Mouse (Mus musculus) T-cell, adult 2 months (primary cell): ENCODE data around the gene Rtp2.
"Not testable (repeated sequence)": the region's sequence is repeated elsewhere in the genome, so short reads cannot be mapped to it uniquely, and the experiment has no call there.

ENCODE experiments used
- DNase-seq: peaks from one replicate; pipeline ENCODE4 v3.0.0; 2022; ENCODE audit warnings: low spot score

Rtp2 gene

GRCm38 (mm10) chr16:23952101-23952727, 20.0 kb upstream of the Rtp2 start:
- no peak for DNase-seq

GRCm38 (mm10) chr16:23947654-23948053, 15.5 kb upstream of the Rtp2 start:
- DNase-seq = no peak

GRCm38 (mm10) chr16:23944801-23945200, 12.6 kb upstream of the Rtp2 start:
- DNase-seq = no peak

- no peak for DNase-seq
Measured at GRCm38 (mm10) chr16:23934397-23934796, 2.2 kb upstream of the Rtp2 start.

- no peak for DNase-seq
Measured at GRCm38 (mm10) chr16:23931275-23931674, 919 bp downstream of the Rtp2 start.

- DNase-seq = no peak
Measured at GRCm38 (mm10) chr16:23930426-23931073, 1.6 kb downstream of the Rtp2 start.

- DNase-seq = no peak
Measured at GRCm38 (mm10) chr16:23927301-23928114, 4.7 kb downstream of the Rtp2 start.

GRCm38 (mm10) chr16:23922906-23923305, 9.3 kb downstream of the Rtp2 start:
- no peak for DNase-seq

GRCm38 (mm10) chr16:23921697-23922096, 10.5 kb downstream of the Rtp2 start:
- no peak for DNase-seq

GRCm38 (mm10) chr16:23919418-23919817, 12.8 kb downstream of the Rtp2 start:
- DNase-seq = no peak

- DNase-seq = no peak
Measured at GRCm38 (mm10) chr16:23913401-23913800, 18.8 kb downstream of the Rtp2 start.

GRCm38 (mm10) chr16:23912741-23913140, 19.5 kb downstream of the Rtp2 start:
- no peak for DNase-seq

GRCm38 (mm10) chr16:23909015-23909354, 23.2 kb downstream of the Rtp2 start:
- not testable (repeated sequence) for DNase-seq

- not testable (repeated sequence) for DNase-seq
Measured at GRCm38 (mm10) chr16:23908076-23909014, 23.8 kb downstream of the Rtp2 start.

- not testable (repeated sequence) for DNase-seq
Measured at GRCm38 (mm10) chr16:23906586-23906985, 25.6 kb downstream of the Rtp2 start.

- DNase-seq = no peak
Measured at GRCm38 (mm10) chr16:23901411-23901810, 30.8 kb downstream of the Rtp2 start.

GRCm38 (mm10) chr16:23900061-23900460, 32.1 kb downstream of the Rtp2 start:
- no peak for DNase-seq

- DNase-seq = peak; percentile 62
Measured at GRCm38 (mm10) chr16:23898840-23899239, 33.4 kb downstream of the Rtp2 start.

- peak; percentile 59 for DNase-seq
Measured at GRCm38 (mm10) chr16:23897984-23898586, 34.1 kb downstream of the Rtp2 start.

GRCm38 (mm10) chr16:23897486-23897885, 34.7 kb downstream of the Rtp2 start:
- DNase-seq = no peak

- no peak for DNase-seq
Measured at GRCm38 (mm10) chr16:23895135-23895534, 37.1 kb downstream of the Rtp2 start.

GRCm38 (mm10) chr16:23890636-23891035, 41.6 kb downstream of the Rtp2 start, which contains the start of gene Sst:
Gene Sst (minus strand): TSS chr16:23890958.
- DNase-seq = no peak
